Mouse (Mus musculus): ENCODE measurements around the gene Olfr1079. TPM values are rescaled to one million over a fixed set of nuclear protein-coding genes. Genes with fewer than 3 reads are reported as not detected.
"Not testable (repeated sequence)": the region's sequence is repeated elsewhere in the genome, so short reads cannot be mapped to it uniquely, and the experiment has no call there.

The Olfr1079 gene
- total RNA-seq (2021) = not detected
- long read RNA-seq, experiment 1 = 0 reads
- long read RNA-seq, experiment 2 = 0 reads

- no peak for DNase-seq (ENCODE audit: low spot score)
Observed at GRCm38 (mm10) chr2:86542380-86542779, at the start of gene Olfr1079. Gene Olfr1079 (minus strand): TSS chr2:86542480.

- not testable (repeated sequence) for DNase-seq (ENCODE audit: low spot score)
Observed at GRCm38 (mm10) chr2:86558135-86558534, 15.9 kb upstream of the Olfr1079 start, which contains the start of gene Olfr1080. Gene Olfr1080 (minus strand): TSS chr2:86558235.

- no peak for DNase-seq (ENCODE audit: low spot score)
Observed at GRCm38 (mm10) chr2:86530991-86531390, 11.3 kb downstream of the Olfr1079 start.

GRCm38 (mm10) chr2:86508161-86508560, 34.1 kb downstream of the Olfr1079 start, which contains the start of gene Olfr1076:
Gene Olfr1076 (plus strand): TSS chr2:86508461.
- no peak for DNase-seq (ENCODE audit: low spot score)

- DNase-seq (ENCODE audit: low spot score) = no peak
Observed at GRCm38 (mm10) chr2:86487286-86487685, 55.0 kb downstream of the Olfr1079 start, which contains the start of gene Olfr228. Gene Olfr228 (minus strand): TSS chr2:86487386.

Other genes starting within 250 kb of the Olfr1079 start
- gene Olfr1053, start 227.2 kb downstream of the Olfr1079 start, total RNA-seq (2021) = not detected
- gene Olfr1054, start 207.0 kb downstream of the Olfr1079 start, total RNA-seq (2021) = not detected
- gene Olfr1055, start 192.2 kb downstream of the Olfr1079 start, total RNA-seq (2021) = not detected
- not detected for gene Olfr1056, start 180.0 kb downstream of the Olfr1079 start, total RNA-seq (2021)
- gene Olfr1057, start 164.1 kb downstream of the Olfr1079 start, total RNA-seq (2021) = not detected
- gene Olfr1058, start 153.9 kb downstream of the Olfr1079 start, total RNA-seq (2021) = not detected
- gene Olfr1061, start 128.4 kb downstream of the Olfr1079 start, total RNA-seq (2021) = not detected
- gene Olfr1062, start 115.7 kb downstream of the Olfr1079 start, total RNA-seq (2021) = not detected
- gene Olfr1065, start 91.9 kb downstream of the Olfr1079 start, total RNA-seq (2021) = not detected
- gene Olfr1066, start 86.2 kb downstream of the Olfr1079 start, total RNA-seq (2021) = not detected
- gene Olfr228, start 55.1 kb downstream of the Olfr1079 start, total RNA-seq (2021) = not detected
- not detected for gene Olfr1076, start 34.0 kb downstream of the Olfr1079 start, total RNA-seq (2021)
- gene Olfr1080, start 15.8 kb upstream of the Olfr1079 start, total RNA-seq (2021) = not detected
- not detected for gene Olfr1082, start 56.5 kb upstream of the Olfr1079 start, total RNA-seq (2021)
- gene Olfr1084, start 97.2 kb upstream of the Olfr1079 start, total RNA-seq (2021) = not detected
- gene Olfr1085, start 119.5 kb upstream of the Olfr1079 start, total RNA-seq (2021) = not detected
- not detected for gene Olfr1086, start 137.6 kb upstream of the Olfr1079 start, total RNA-seq (2021)
- not detected for gene Olfr1087, start 155.9 kb upstream of the Olfr1079 start, total RNA-seq (2021)
- gene Olfr1089, start 191.2 kb upstream of the Olfr1079 start, total RNA-seq (2021) = not detected
- gene Olfr1090, start 216.5 kb upstream of the Olfr1079 start, total RNA-seq (2021) = not detected
- not detected for gene Olfr1093, start 240.0 kb upstream of the Olfr1079 start, total RNA-seq (2021)

All from gastrocnemius, adult 18-20 months (tissue).